Mouse (Mus musculus): ENCODE results near the gene Vmn1r189. TPM values are rescaled to one million over a fixed set of nuclear protein-coding genes. Genes with fewer than 3 reads are reported as not detected.

Vmn1r189 gene
- polyA plus RNA-seq, 2 experiments, result not detected

GRCm38 (mm10) chr13:22053754-22054153 is 51.9 kb downstream of the Vmn1r189 start:
- Histone ChIP-seq H3K27me3 (ENCODE audit: control insufficient read depth, insufficient read depth, low read length) (no peaks in the 10 kb centered on the region; the same call in 1 of the 2 replicates), H3K4me2 (ENCODE audit: low read depth) (no peak overlapping the region), H3K4me1 (replicated peaks; ENCODE audit: control insufficient read depth in 2 of 2, insufficient read depth in 2 of 2, low read length in 1 of 2) (peaks cover under 1 to 14% of the 10 kb centered on the region in 2 experiments; a peak in 3 of 4 replicates), H3K36me3 (replicated peaks; ENCODE audit: control insufficient read depth, insufficient read depth, low read depth) (no peaks in the 10 kb centered on the region), H3K27ac (no peak overlapping the region), H3K9ac (replicated peaks) (no peak overlapping the region), H3K4me3 (ENCODE audit: insufficient read depth in 1 of 2, low read depth in 2 of 2, low read length in 2 of 2) (no peak overlapping the region), H3K9me3 (ENCODE audit: control insufficient read depth, low read length) (no peaks in the 10 kb centered on the region)
- no peak for TF ChIP-seq EP300 (IDR thresholded peaks at IDR 0.05; ENCODE audit: low read depth)
- no peak for TF ChIP-seq CTCF (IDR thresholded peaks at IDR 0.05; ENCODE audit: low read depth)
- WGBS (ENCODE audit: insufficient replicate concordance), result 85% methylated on average over 1 of the region's 1 CpGs
- no peak for DNase-seq (ENCODE audit: low read depth in 3 of 3, low spot score in 3 of 3)
- no peak for ATAC-seq (ENCODE audit: insufficient read depth)

DNA sequence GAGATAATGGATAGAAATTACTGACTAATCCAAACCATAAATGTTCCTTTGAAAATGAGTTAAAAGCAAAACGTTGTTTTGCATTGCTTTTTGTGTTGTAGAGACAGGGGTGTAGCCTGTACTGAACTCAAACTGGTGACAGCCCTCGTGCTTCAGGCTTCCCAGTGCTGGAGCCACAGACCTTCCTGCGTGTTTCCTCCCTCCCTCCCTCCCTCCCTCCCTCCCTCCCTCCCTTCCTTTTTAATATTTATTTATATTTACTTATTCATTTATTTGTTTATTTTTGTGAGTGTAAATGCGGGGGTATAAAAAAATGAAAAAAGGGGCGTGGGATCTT is 54.1 kb downstream of the Vmn1r189 start:
- Histone ChIP-seq H3K9me3 (ENCODE audit: control insufficient read depth, low read length) (no peaks in the 10 kb centered on the region), H3K27ac (no peak overlapping the region; the same call in 1 of the 2 replicates), H3K4me1 (replicated peaks; ENCODE audit: control insufficient read depth in 2 of 2, insufficient read depth in 2 of 2, low read length in 1 of 2) (peaks cover 4 to 16% of the 10 kb centered on the region in 2 experiments; a peak in 3 of 4 replicates), H3K36me3 (replicated peaks; ENCODE audit: control insufficient read depth, insufficient read depth, low read depth) (no peaks in the 10 kb centered on the region), H3K4me2 (ENCODE audit: low read depth) (peak overlapping the region; percentile 84), H3K9ac (replicated peaks) (peak overlapping the region; percentile 69), H3K4me3 (ENCODE audit: insufficient read depth in 1 of 2, low read depth in 2 of 2, low read length in 2 of 2) (peak overlapping the region; percentile 56 to 79), H3K27me3 (ENCODE audit: control insufficient read depth, insufficient read depth, low read length) (no peaks in the 10 kb centered on the region; the same call in 1 of the 2 replicates)
- no peak for TF ChIP-seq EP300 (IDR thresholded peaks at IDR 0.05; ENCODE audit: low read depth)
- no peak for TF ChIP-seq CTCF (IDR thresholded peaks at IDR 0.05; ENCODE audit: low read depth)
- DNase-seq (ENCODE audit: low read depth in 3 of 3, low spot score in 3 of 3) (no peak), ATAC-seq (ENCODE audit: insufficient read depth) (no peak)
- WGBS (ENCODE audit: insufficient replicate concordance), result 7% methylated on average over 5 of the region's 5 CpGs

GRCm38 (mm10) chr13:22050591-22051522 is 54.8 kb downstream of the Vmn1r189 start:
- H3K27ac ChIP-seq, result peak overlapping the region; percentile 50
- H3K4me2 ChIP-seq (ENCODE audit: low read depth), result peak overlapping the region; percentile 84
- ATAC-seq (ENCODE audit: insufficient read depth) (peak; percentile 96), DNase-seq (ENCODE audit: low read depth in 3 of 3, low spot score in 3 of 3) (peak; percentile 80 to 85 (median 80))
- H3K27me3 ChIP-seq (ENCODE audit: control insufficient read depth, insufficient read depth, low read length), result no peaks in the 10 kb centered on the region
- under 1% methylated on average over 52 of the region's 52 CpGs for WGBS (ENCODE audit: insufficient replicate concordance)
- no peaks in the 10 kb centered on the region for H3K36me3 ChIP-seq (replicated peaks; ENCODE audit: control insufficient read depth, insufficient read depth, low read depth)
- H3K4me1 ChIP-seq (replicated peaks; ENCODE audit: control insufficient read depth in 2 of 2, insufficient read depth in 2 of 2, low read length in 1 of 2), result peaks cover 4 to 16% of the 10 kb centered on the region in 2 experiments; a peak in 3 of 4 replicates
- TF ChIP-seq CTCF (IDR thresholded peaks at IDR 0.05; ENCODE audit: low read depth) (peak; percentile 97), EP300 (IDR thresholded peaks at IDR 0.05; ENCODE audit: low read depth) (no peak)
- H3K9me3 ChIP-seq (ENCODE audit: control insufficient read depth, low read length), result no peaks in the 10 kb centered on the region
- H3K9ac ChIP-seq (replicated peaks), result peak overlapping the region; percentile 69
- peak overlapping the region; percentile 56 to 79 for H3K4me3 ChIP-seq (ENCODE audit: insufficient read depth in 1 of 2, low read depth in 2 of 2, low read length in 2 of 2)

Small RNA genes within 50 kb of the gene (microRNA-seq; reads per million reads assigned to microRNA genes)
- not detected for gene Gm26300

Other genes with a start within 250 kb of the Vmn1r189 start
- gene Zfp184, start 160.7 kb downstream of the Vmn1r189 start, polyA plus RNA-seq (2012; rRNA removed), result 0.30 and 0.41 TPM in 2 replicates
- gene Zfp184, start 160.7 kb downstream of the Vmn1r189 start, polyA plus RNA-seq (2014; fragmentation: Nextera tagmentation; extraction: Ambion mirVana), result 0.50 and 0.82 TPM in 2 replicates
- not detected in 2 replicates for gene Pom121l2, start 124.6 kb downstream of the Vmn1r189 start, polyA plus RNA-seq (2012; rRNA removed)
- gene Pom121l2, start 124.6 kb downstream of the Vmn1r189 start, polyA plus RNA-seq (2014; fragmentation: Nextera tagmentation; extraction: Ambion mirVana), result not detected in 2 replicates
- gene Prss16, start 96.1 kb downstream of the Vmn1r189 start, polyA plus RNA-seq (2012; rRNA removed), result 0.23 and 0.34 TPM in 2 replicates
- gene Prss16, start 96.1 kb downstream of the Vmn1r189 start, polyA plus RNA-seq (2014; fragmentation: Nextera tagmentation; extraction: Ambion mirVana), result 0.33 and 0.39 TPM in 2 replicates
- gene Hist1h2ah, start 70.3 kb downstream of the Vmn1r189 start, polyA plus RNA-seq (2012; rRNA removed), result 8.7 and 17.9 TPM in 2 replicates
- 12.0 TPM in 2 replicates for gene Hist1h2ah, start 70.3 kb downstream of the Vmn1r189 start, polyA plus RNA-seq (2014; fragmentation: Nextera tagmentation; extraction: Ambion mirVana)
- gene Hist1h2bk, start 70.0 kb downstream of the Vmn1r189 start, polyA plus RNA-seq (2012; rRNA removed), result 17.7 and 25.1 TPM in 2 replicates
- 1.0 and 3.1 TPM in 2 replicates for gene Hist1h2bk, start 70.0 kb downstream of the Vmn1r189 start, polyA plus RNA-seq (2014; fragmentation: Nextera tagmentation; extraction: Ambion mirVana)
- gene Hist1h4i, start 64.5 kb downstream of the Vmn1r189 start, polyA plus RNA-seq (2012; rRNA removed), result 66.4 and 87.2 TPM in 2 replicates
- gene Hist1h4i, start 64.5 kb downstream of the Vmn1r189 start, polyA plus RNA-seq (2014; fragmentation: Nextera tagmentation; extraction: Ambion mirVana), result 36.5 and 47.8 TPM in 2 replicates
- gene Hist1h2ag, start 62.9 kb downstream of the Vmn1r189 start, polyA plus RNA-seq (2012; rRNA removed), result 35.2 and 55.3 TPM in 2 replicates
- 15.5 and 18.0 TPM in 2 replicates for gene Hist1h2ag, start 62.9 kb downstream of the Vmn1r189 start, polyA plus RNA-seq (2014; fragmentation: Nextera tagmentation; extraction: Ambion mirVana)
- 21.4 and 38.1 TPM in 2 replicates for gene Hist1h2bj, start 62.6 kb downstream of the Vmn1r189 start, polyA plus RNA-seq (2012; rRNA removed)
- gene Hist1h2bj, start 62.6 kb downstream of the Vmn1r189 start, polyA plus RNA-seq (2014; fragmentation: Nextera tagmentation; extraction: Ambion mirVana), result 11.2 and 12.4 TPM in 2 replicates
- gene Vmn1r188, start 21.4 kb downstream of the Vmn1r189 start, polyA plus RNA-seq (2012; rRNA removed), result not detected in 2 replicates
- not detected in 2 replicates for gene Vmn1r188, start 21.4 kb downstream of the Vmn1r189 start, polyA plus RNA-seq (2014; fragmentation: Nextera tagmentation; extraction: Ambion mirVana)
- not detected in 2 replicates for gene Vmn1r191, start 78.1 kb upstream of the Vmn1r189 start, polyA plus RNA-seq (2012; rRNA removed)
- gene Vmn1r191, start 78.1 kb upstream of the Vmn1r189 start, polyA plus RNA-seq (2014; fragmentation: Nextera tagmentation; extraction: Ambion mirVana), result not detected in 2 replicates
- gene Vmn1r192, start 85.3 kb upstream of the Vmn1r189 start, polyA plus RNA-seq (2012; rRNA removed), result not detected in 2 replicates
- not detected in 2 replicates for gene Vmn1r192, start 85.3 kb upstream of the Vmn1r189 start, polyA plus RNA-seq (2014; fragmentation: Nextera tagmentation; extraction: Ambion mirVana)
- not detected in 2 replicates for gene Vmn1r193, start 117.3 kb upstream of the Vmn1r189 start, polyA plus RNA-seq (2012; rRNA removed)
- gene Vmn1r193, start 117.3 kb upstream of the Vmn1r189 start, polyA plus RNA-seq (2014; fragmentation: Nextera tagmentation; extraction: Ambion mirVana), result not detected in 2 replicates
- not detected in 2 replicates for gene Vmn1r194, start 138.4 kb upstream of the Vmn1r189 start, polyA plus RNA-seq (2012; rRNA removed)
- gene Vmn1r194, start 138.4 kb upstream of the Vmn1r189 start, polyA plus RNA-seq (2014; fragmentation: Nextera tagmentation; extraction: Ambion mirVana), result not detected in 2 replicates
- gene Vmn1r195, start 164.7 kb upstream of the Vmn1r189 start, polyA plus RNA-seq (2012; rRNA removed), result not detected in 2 replicates
- not detected in 2 replicates for gene Vmn1r195, start 164.7 kb upstream of the Vmn1r189 start, polyA plus RNA-seq (2014; fragmentation: Nextera tagmentation; extraction: Ambion mirVana)
- gene Vmn1r196, start 184.1 kb upstream of the Vmn1r189 start, polyA plus RNA-seq (2012; rRNA removed), result not detected in 2 replicates
- not detected in 2 replicates for gene Vmn1r196, start 184.1 kb upstream of the Vmn1r189 start, polyA plus RNA-seq (2014; fragmentation: Nextera tagmentation; extraction: Ambion mirVana)
- gene Vmn1r197, start 218.8 kb upstream of the Vmn1r189 start, polyA plus RNA-seq (2012; rRNA removed), result not detected in 2 replicates
- gene Vmn1r197, start 218.8 kb upstream of the Vmn1r189 start, polyA plus RNA-seq (2014; fragmentation: Nextera tagmentation; extraction: Ambion mirVana), result not detected in 2 replicates
- not detected in 2 replicates for gene Vmn1r198, start 244.5 kb upstream of the Vmn1r189 start, polyA plus RNA-seq (2012; rRNA removed)
- not detected in 2 replicates for gene Vmn1r198, start 244.5 kb upstream of the Vmn1r189 start, polyA plus RNA-seq (2014; fragmentation: Nextera tagmentation; extraction: Ambion mirVana)